Mouse (Mus musculus): ENCODE results near the gene Spaca6.

The Spaca6 gene

DNA sequence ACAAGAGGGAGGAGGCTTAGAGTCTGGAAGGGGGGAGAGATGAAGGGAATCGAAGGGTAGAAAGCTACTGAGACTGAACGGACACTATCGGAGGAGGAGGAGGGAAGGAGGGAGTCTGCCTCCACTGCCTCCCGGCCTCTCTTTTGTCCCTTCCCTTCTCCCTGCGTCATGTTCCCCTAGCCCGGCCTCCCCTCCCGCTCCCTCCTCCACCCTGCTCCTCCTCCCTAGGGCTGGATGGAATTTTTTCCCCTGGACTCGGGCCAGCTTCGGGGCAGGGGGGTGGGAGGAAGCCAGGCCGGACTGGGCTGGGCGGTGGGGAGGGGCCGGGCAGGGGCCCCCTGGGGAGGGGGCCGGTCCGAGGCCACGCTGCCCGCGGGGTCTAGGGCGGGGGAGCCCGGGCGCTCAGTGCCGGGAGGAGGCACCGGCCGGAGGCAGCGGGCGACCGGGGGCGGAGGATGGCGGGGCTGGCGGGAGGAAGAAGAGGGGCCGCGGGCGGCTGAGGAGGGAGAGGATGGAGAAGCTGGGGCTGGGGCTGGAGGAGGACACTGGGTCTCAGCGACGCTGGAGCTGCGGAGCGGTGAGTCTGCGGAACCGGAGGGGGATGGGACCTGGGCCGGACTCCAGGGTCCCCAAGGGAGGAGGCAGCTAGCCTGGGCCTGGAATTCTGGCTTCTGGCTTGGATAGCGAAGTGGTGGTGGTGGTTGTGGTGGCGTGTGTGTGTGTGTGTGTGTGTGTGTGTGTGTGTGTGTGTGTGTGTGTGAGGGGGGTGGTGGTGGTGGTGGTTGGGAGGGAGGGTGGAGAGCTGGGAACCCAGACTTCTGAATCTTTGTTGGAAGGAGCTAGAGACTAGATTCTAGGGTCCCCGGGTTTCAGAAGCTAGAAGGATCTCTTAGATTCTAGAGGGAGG lies at the start of gene Spaca6:
TSS of gene Spaca6 (plus strand) at position 408 of the 907 bp plus-strand sequence.
- DNase-seq (ENCODE audit: extremely low read depth, low read depth, low spot score): no peak

- no peak for DNase-seq (ENCODE audit: extremely low read depth, low read depth, low spot score)
These were observed 35.9 kb upstream of the Spaca6 start for GRCm38 (mm10) chr17:17790866-17791630.

GRCm38 (mm10) chr17:17792578-17792977 lies 34.4 kb upstream of the Spaca6 start:
- DNase-seq (ENCODE audit: extremely low read depth, low read depth, low spot score): no peak

GRCm38 (mm10) chr17:17795527-17795926 lies 31.4 kb upstream of the Spaca6 start:
- DNase-seq (ENCODE audit: extremely low read depth, low read depth, low spot score): no peak

- DNase-seq (ENCODE audit: extremely low read depth, low read depth, low spot score): no peak
These were observed 3.2 kb upstream of the Spaca6 start for GRCm38 (mm10) chr17:17823612-17824336.

DNA sequence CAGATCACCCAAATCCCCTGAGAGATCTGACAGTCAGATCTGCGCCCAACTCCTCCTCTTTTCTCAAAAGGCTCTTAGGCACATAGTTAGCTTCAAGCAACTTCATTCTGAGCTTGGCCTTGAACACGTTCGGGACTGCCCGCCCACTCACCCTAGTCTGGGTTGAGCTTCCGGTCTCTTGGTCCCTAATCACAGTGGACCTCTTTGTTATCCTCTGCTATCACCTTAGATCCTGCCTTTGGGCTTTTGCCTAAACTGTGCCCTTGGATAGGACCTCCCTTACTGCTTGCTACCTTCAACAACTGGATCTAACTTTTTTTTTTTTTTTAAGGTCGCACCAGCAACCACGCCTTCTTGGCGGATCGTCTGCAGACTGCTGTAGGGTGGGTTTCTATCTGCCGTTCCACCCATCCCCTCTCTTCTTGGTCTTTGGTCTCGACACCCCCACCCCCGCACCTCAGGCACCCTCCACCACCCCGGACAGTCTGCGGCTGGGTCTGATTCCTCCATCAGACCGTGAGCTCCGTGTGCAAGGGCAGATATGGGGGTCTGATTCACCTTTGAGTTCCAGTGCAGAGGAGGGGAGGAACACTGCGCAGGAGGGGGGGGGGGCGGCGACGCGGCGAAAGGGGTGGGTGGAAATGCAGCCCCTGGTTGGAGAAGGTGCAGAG lies 902 bp upstream of the Spaca6 start:
- no peak for DNase-seq (ENCODE audit: extremely low read depth, low read depth, low spot score)

DNA sequence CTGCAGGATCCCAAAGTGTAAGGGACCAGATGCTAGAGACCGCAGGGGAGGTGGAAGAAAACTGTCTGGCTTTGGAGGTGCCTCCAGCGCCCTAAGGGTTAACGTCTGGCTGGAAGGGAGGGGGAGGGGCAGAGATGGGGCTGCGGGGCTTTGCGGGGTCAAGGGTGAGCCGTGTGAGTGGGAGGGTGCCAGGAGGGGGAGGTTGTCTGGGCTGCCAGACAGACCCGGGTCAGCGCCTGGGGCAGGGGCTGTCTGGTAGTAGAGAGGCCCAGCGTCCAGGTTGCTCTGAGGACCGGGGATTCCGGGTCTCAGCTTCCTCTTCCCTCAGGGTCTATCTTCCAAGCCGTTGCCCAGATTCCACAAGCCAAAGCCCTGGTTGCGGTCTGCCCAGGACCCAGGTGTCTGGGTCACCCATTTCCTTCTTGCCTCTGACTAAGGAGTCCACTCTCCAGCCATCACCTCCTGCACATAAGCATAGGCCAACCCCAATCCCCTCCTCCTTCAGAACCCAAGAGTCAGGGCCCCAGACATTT lies 766 bp downstream of the Spaca6 start:
- no peak for DNase-seq (ENCODE audit: extremely low read depth, low read depth, low spot score)

DNA sequence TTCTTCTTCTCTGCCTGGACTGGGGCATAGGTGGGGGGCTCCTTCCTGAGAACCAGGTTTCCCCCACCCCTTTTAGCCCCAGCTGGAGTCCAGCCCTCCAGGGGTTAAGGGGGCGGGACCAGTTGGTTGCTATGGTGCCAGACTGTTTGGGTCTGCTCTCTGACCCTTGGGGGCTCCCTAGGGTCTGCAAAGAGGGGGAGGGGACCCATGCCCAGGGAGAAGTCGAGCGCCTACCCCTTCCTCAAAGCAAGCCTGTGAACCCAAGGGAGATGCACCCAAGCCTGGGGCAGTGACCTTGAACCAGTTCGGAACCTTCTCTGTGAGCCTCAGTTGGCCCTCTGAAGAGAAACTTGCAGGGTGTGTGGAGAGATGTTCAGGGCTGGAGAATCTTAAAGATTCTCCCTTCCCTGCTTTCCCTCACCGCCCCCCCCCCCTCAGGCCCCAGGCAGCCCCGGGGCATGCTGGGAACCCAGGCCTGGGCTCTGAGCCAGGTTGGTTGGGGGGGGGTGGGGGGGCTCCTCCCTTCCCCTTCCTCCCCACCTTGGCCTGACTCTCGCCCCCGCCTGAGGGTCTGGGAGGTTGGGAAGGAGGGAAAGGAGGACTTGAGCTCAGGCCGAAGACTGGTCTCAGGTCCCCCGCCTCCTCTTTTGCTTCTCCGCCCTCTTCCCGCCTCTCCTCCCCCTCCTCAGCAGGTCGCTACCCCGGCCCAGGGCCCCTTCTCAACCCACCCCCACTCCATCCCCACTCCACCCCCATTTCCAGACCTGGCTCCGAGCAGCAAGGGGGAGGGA lies 1.4 kb downstream of the Spaca6 start:
- no peak for DNase-seq (ENCODE audit: extremely low read depth, low read depth, low spot score)

DNA sequence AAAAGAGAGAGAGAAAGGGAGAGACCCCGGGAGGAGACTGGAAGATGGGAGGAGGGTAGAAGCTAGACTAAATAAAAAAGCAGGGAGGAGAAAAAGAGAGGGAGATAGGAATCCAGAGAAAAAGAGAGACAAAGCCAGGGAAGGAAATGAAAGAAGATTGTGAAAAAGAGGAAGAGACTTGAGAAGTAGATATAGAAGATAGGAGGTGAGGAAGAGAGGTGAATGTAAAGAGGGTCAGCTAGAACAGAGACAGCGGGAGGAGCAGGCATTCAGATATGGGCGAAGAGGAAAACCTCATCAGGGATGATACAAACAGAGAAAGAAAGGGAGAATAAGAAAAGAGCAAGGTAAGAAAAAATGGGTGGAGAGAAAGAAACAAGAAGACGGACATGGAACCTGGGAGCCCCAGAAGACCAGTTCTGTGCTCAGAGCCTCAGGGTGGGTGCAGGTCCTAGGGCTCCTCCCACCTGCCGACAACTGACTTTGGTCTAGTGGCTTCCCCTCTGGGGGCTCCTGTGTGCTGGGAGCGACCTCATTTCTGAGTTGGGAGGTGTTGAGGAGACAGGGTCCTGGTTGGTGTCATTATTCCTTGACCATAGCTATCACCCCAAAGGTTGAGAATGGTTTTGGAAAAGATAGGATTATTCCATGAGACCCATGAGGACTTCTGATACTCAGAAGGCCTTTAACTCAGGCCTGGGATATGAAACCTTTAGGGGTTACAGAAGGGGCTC lies 2.3 kb downstream of the Spaca6 start:
- no peak for DNase-seq (ENCODE audit: extremely low read depth, low read depth, low spot score)

DNA sequence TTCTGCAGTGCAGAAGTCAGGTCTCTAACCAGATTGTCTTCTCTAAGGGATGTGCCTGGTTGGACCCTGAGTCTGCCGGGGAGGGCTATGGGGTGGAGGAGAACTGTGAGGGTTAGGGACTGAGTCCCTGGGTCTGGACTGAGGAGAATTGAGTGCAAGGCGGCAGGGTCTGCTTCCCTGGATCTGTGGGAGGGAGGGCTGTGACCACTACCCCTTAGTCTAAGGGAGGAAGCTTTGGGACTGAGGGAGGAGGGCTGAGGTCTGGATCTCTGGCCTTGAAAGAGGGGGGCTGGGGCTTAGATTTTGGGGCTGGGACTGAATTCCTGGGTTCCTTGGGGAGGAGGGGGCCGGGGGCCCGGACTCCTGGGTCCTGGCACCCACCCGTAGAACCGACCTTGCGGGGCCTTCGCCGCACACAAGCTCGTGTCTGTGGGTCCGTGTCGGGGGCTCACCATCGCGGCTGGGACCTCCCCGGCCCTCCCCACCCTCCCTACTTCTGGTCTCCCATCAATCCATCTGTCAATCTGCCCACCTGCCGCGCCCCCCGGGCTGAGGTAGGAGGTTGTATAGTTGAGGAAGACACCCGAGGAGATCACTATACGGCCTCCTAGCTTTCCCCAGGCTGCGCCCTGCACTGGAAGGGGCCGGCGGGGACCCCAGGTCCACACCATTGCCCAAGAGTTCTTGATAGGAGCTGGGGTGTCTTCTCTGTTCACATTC lies 3.0 kb downstream of the Spaca6 start:
- DNase-seq (ENCODE audit: extremely low read depth, low read depth, low spot score): no peak

DNA sequence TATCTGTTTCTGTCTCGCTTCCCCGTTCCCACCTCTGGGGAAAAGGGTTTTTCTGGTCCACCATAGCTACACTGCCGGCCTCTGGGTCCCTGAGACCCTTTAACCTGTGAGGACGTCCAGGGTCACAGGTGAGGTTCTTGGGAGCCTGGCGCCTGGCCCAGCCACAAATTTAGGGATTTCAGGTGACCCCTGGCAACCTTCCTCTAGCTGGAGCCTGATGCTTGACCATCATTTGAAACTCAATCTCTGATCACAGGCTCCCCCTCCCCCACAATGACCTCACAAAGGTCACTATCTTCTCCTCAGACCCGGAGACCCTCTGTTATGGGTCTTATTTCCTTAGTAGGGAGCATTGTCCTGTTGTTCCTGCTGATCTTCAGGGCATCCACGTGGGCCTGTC lies 3.8 kb downstream of the Spaca6 start:
- no peak for DNase-seq (ENCODE audit: extremely low read depth, low read depth, low spot score)

DNA sequence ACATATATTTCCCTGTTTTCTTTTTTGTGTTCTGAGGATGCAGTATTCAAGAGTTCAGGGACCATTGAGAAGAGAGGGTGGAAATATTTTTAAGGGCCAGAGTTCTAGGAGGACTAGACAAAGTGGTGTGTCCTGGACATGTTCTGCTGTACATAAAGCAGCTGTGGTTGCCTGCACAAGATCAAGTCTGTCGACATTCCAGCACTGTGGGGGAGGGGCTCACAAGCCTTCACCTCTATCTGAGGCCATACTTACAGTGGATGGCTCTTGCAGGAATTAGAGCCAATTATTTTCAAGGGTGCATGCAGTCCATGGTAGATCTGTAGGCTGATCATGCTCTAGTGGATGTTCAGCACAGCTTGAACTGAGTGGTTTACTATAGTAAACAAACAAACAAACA lies 7.9 kb downstream of the Spaca6 start:
- no peak for DNase-seq (ENCODE audit: extremely low read depth, low read depth, low spot score)

GRCm38 (mm10) chr17:17836101-17836500 lies 9.1 kb downstream of the Spaca6 start:
- DNase-seq (ENCODE audit: extremely low read depth, low read depth, low spot score): no peak

DNA sequence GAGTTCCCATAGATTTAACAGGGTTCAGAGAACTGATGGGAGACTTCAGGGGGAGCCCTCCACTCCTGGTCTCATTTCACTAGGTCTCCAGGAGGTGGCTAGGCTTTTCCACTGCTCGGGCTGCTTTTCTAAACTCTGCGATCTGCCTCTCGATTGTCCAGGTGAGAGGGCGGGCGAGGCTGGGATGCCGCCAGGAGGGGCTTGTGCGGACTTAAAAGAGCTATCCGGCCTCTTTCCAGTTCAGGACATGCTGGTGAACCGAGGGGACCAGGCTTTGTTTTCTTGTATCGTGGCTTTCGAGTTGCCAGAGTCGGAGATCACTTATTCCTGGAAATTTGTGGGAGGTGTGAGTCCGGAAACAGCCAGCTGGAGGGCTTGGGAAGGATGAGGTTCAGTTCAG lies 10.5 kb downstream of the Spaca6 start:
- DNase-seq (ENCODE audit: extremely low read depth, low read depth, low spot score): no peak

- peak; percentile 40 for DNase-seq (ENCODE audit: extremely low read depth, low read depth, low spot score)
These were observed 11.2 kb downstream of the Spaca6 start for GRCm38 (mm10) chr17:17837919-17838701.

DNA sequence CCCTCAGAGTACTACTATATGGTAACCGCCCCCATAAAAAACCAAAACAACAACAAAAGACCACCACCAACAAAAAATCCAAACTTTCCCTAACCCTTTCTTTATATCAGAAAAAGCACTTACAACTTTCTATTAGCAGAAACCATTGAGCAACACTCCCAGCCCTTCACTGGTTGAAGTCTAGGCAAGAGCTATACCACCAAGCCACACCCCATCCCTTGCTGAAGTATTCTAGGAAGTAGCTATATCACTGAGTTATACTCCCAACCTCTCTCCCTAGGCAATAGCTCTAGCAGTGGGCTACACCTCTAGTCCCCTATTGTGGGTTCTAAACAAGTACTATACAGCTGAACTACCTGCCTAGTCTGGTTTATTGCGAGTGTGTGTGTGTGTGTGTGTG lies 12.3 kb downstream of the Spaca6 start:
- DNase-seq (ENCODE audit: extremely low read depth, low read depth, low spot score): no peak

GRCm38 (mm10) chr17:17840796-17841195 lies 13.8 kb downstream of the Spaca6 start:
- DNase-seq (ENCODE audit: extremely low read depth, low read depth, low spot score): no peak
